Mouse (Mus musculus) bone marrow, adult 2 months (tissue): ENCODE results near the gene Mapkbp1. TPM values are rescaled to one million over a fixed set of nuclear protein-coding genes. Genes with fewer than 3 reads are reported as not detected.

ENCODE experiments used
- H3K27ac ChIP-seq: fragments of 200-500 bp; 2 replicates; pipeline ENCODE4 v1.5.1; 2012; ENCODE audit warnings: low read depth, mild to moderate bottlenecking, control low read depth, inconsistent platforms, low read length; ENCODE audit not compliant: control insufficient read depth, poor library complexity, insufficient read depth
- H3K4me1 ChIP-seq: fragments of 200-500 bp; 2 replicates; pipeline ENCODE4 v1.6.1; 2011; ENCODE audit warnings: low read length; ENCODE audit not compliant: control insufficient read depth, insufficient read depth
- H3K4me3 ChIP-seq: fragments of 200-500 bp; replicated peaks from 2 replicates; pipeline ENCODE3; 2011; ENCODE audit warnings: mild to moderate bottlenecking, low read depth, low read length, control low read depth; ENCODE audit not compliant: control insufficient read depth
- CTCF ChIP-seq: fragments of 200-500 bp; IDR thresholded peaks from 2 replicates; pipeline ENCODE4 v1.5.1; 2011; ENCODE audit warnings: low read length, control low read depth; ENCODE audit not compliant: control insufficient read depth, insufficient read depth
- POLR2A ChIP-seq: fragments of 200-500 bp; IDR thresholded peaks from 2 replicates; pipeline ENCODE4 v1.6.1; 2011; ENCODE audit warnings: low read depth, mild to moderate bottlenecking, control low read depth, low read length, borderline replicate concordance; ENCODE audit not compliant: control insufficient read depth
- WGBS: fragments of 180-500 bp; shearing (Covaris S2); methylation state at CpG from one replicate; pipeline ENCODE4 v1.1.7; 2018; 5-methylcytosine and 5-hydroxymethylcytosine counted together
- polyA plus RNA-seq: library from polyadenylated mRNA; stranded (reverse); fragments of >200 nt; gene quantifications from 2 replicates; pipeline ENCODE4 v1.2.4, GENCODE M21; 2011; ENCODE audit warnings: low replicate concordance; ENCODE audit not compliant: missing spikeins, insufficient read depth, insufficient read length

The Mapkbp1 gene
- polyA plus RNA-seq, 1 experiment, result 6.6 TPM

- Histone ChIP-seq H3K27ac (no peak overlapping the region), H3K4me3 (no peak overlapping the region), H3K4me1 (no peaks in the 10 kb centered on the region; the same call in none of the 2 replicates)
- no peak for TF ChIP-seq POLR2A
- TF ChIP-seq CTCF, result no peak
- 81% methylated on average over 2 of the region's 2 CpGs for WGBS
Measured at GRCm38 (mm10) chr2:119987441-119987840, 14.9 kb downstream of the Mapkbp1 start.

GRCm38 (mm10) chr2:119988952-119989351, 16.5 kb downstream of the Mapkbp1 start:
- no peak for TF ChIP-seq POLR2A
- no peak for TF ChIP-seq CTCF
- Histone ChIP-seq H3K4me3 (no peak overlapping the region), H3K27ac (no peak overlapping the region), H3K4me1 (no peaks in the 10 kb centered on the region; the same call in none of the 2 replicates)
- 33% methylated on average over 4 of the region's 4 CpGs for WGBS

GRCm38 (mm10) chr2:119990881-119991280, 18.4 kb downstream of the Mapkbp1 start:
- Histone ChIP-seq H3K4me1 (no peaks in the 10 kb centered on the region; the same call in none of the 2 replicates), H3K27ac (no peak overlapping the region), H3K4me3 (no peak overlapping the region)
- 85% methylated on average over 6 of the region's 6 CpGs for WGBS
- TF ChIP-seq POLR2A, result no peak
- TF ChIP-seq CTCF, result no peak

GRCm38 (mm10) chr2:119992349-119992748, 19.9 kb downstream of the Mapkbp1 start:
- Histone ChIP-seq H3K4me1 (no peaks in the 10 kb centered on the region; the same call in 1 of the 2 replicates), H3K4me3 (no peak overlapping the region), H3K27ac (no peak overlapping the region)
- TF ChIP-seq POLR2A (no peak), CTCF (no peak)
- WGBS, result 82% methylated on average over 2 of the region's 2 CpGs

- no peak overlapping the region for H3K27ac ChIP-seq
- WGBS, result 63% methylated on average over 2 of the region's 2 CpGs
- no peaks in the 10 kb centered on the region; the same call in 1 of the 2 replicates for H3K4me1 ChIP-seq
- TF ChIP-seq CTCF (no peak), POLR2A (no peak)
- no peak overlapping the region for H3K4me3 ChIP-seq
Measured at GRCm38 (mm10) chr2:119993515-119993914, 21.0 kb downstream of the Mapkbp1 start.

- no peaks in the 10 kb centered on the region for H3K4me1 ChIP-seq
- H3K27ac ChIP-seq, result no peak overlapping the region
- H3K4me3 ChIP-seq, result no peak overlapping the region
- WGBS, result 73% methylated on average over 6 of the region's 6 CpGs
- TF ChIP-seq CTCF, result no peak
- no peak for TF ChIP-seq POLR2A
Measured at GRCm38 (mm10) chr2:119994839-119995238, 22.3 kb downstream of the Mapkbp1 start.

GRCm38 (mm10) chr2:119995391-119996281, 23.1 kb downstream of the Mapkbp1 start:
- no peaks in the 10 kb centered on the region for H3K4me1 ChIP-seq
- H3K27ac ChIP-seq, result no peak overlapping the region
- WGBS, result 13% methylated on average over 9 of the region's 9 CpGs
- TF ChIP-seq POLR2A (no peak), CTCF (no peak)
- no peak overlapping the region for H3K4me3 ChIP-seq

- WGBS, result 77% methylated on average over 4 of the region's 4 CpGs
- peaks cover 1% of the 10 kb centered on the region for H3K4me1 ChIP-seq
- TF ChIP-seq CTCF (no peak), POLR2A (no peak)
- H3K27ac ChIP-seq, result no peak overlapping the region
- H3K4me3 ChIP-seq, result no peak overlapping the region
Measured at GRCm38 (mm10) chr2:119997354-119997753, 24.9 kb downstream of the Mapkbp1 start.
